Mouse (Mus musculus) lung, adult 2 months (tissue): Measurements from ENCODE around the gene Dlg1. TPM values are rescaled to one million over a fixed set of nuclear protein-coding genes. Genes with fewer than 3 reads are reported as not detected.

Source experiments
- DNase-seq: peaks from one replicate; pipeline ENCODE4 v3.0.0; 2022
- H3K4me1 ChIP-seq: fragments of 200-500 bp; 2 replicates; pipeline ENCODE4 v1.6.1; 2011; ENCODE audit warnings: low read length; ENCODE audit not compliant: control insufficient read depth, insufficient read depth
- H3K4me3 ChIP-seq: fragments of 200-500 bp; replicated peaks from 2 replicates; pipeline ENCODE3; 2011; ENCODE audit warnings: low read depth, mild to moderate bottlenecking, control low read depth, low read length; ENCODE audit errors: extremely low read depth
- CTCF ChIP-seq: fragments of 200-500 bp; IDR thresholded peaks from 2 replicates; pipeline ENCODE4 v1.5.1; 2011; ENCODE audit warnings: mild to moderate bottlenecking, low read length, control low read depth; ENCODE audit not compliant: insufficient read depth
- POLR2A ChIP-seq: fragments of 200-500 bp; IDR thresholded peaks from 2 replicates; pipeline ENCODE4 v1.6.1; 2011; ENCODE audit warnings: low read depth, mild to moderate bottlenecking, control low read depth, low read length, borderline replicate concordance; ENCODE audit errors: extremely low read depth
- WGBS: fragments of 180-500 bp; shearing (Covaris S2); methylation state at CpG from one replicate; pipeline ENCODE4 v1.1.7; 2018; 5-methylcytosine and 5-hydroxymethylcytosine counted together
- polyA plus RNA-seq: library from polyadenylated mRNA; depleted of rRNA; stranded (reverse); fragments of >200 nt; gene quantifications from 2 replicates; pipeline ENCODE4 v1.2.3, GENCODE M21; 2012

Dlg1 gene
- polyA plus RNA-seq, 1 experiment = 22.0 TPM

DNA sequence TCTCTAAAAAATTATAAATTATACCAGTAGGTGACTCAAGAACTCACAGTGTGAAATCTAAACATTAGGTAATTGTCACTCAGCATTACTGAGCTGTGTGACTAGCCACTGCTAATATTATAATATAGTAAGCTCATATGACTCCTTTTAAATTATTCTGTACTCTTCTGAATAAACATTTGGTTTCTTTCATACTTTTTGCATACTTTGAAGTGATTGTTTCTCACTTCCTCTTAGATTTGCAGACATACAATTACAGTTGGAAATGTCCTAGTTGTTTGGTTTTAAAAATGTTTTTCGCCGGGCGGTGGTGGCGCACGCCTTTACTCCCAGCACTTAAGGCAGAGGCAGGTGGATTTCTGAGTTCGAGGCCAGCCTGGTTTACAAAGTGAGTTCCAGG, 19.0 kb downstream of the Dlg1 start:
- no peak for DNase-seq
- TF ChIP-seq POLR2A (no peak), CTCF (no peak)
- 92% methylated on average over 6 of the region's 6 CpGs for WGBS
- H3K4me1 ChIP-seq = peaks cover 3% of the 10 kb centered on the region
- no peak overlapping the region for H3K4me3 ChIP-seq

DNA sequence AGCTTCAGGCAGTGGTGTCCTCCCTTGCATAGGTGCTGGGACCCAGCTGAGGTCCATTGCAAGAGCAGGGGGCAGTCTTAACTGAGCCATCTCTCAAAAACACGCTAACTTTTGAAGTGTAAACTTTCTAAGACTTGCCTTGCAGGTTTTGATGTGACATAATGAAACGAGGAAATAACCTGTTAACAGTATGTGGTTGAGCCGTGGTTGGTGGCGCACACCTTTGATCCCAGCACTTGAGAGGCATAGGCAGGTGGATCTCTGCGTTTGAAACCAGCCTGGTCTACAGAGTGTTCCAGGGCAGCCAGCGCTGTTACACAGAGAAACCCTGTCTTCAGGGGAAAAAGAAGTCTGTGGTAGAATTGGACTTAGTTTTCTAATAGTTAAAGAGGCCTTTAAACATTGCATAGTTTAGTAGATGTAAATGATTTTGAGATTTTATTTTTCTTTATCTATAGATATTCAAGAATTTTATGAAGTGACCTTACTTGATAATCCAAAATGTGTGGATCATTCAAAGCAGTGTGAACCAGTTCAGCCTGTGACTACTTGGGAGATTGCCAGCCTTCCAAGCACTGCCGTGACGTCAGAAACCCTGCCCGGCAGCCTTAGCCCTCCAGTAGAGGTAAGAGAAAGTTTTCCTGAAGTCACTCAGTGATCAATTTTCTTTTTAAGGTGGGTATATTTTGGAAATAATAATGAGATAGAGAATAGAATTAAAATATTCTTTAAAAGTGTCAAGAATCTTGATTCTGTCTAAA, 20.6 kb downstream of the Dlg1 start:
- TF ChIP-seq CTCF (no peak), POLR2A (no peak)
- Histone ChIP-seq H3K4me1 (peaks cover 3% of the 10 kb centered on the region), H3K4me3 (no peak overlapping the region)
- 63% methylated on average over 9 of the region's 9 CpGs for WGBS
- peak; percentile 25 for DNase-seq

DNA sequence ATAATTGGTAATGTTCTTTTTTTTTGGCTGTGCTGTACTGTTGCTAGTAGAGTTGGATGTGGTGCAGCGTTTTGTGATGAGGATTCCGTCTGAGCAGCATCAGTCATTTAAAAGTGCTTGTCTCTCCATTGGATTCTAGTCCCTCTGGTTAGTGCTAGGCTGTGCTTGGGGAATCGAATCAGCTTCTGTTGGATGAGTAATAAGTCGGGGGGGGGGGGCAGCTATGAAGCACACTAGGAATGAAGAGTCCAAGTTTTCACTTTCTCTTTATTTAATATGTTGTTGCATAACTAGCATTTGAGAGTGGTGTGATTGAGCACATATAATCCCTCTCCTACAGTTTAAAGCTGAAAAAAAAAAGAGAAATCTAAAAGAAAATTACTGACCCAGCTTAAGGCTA, 21.5 kb downstream of the Dlg1 start:
- DNase-seq = no peak
- no peak for TF ChIP-seq CTCF
- no peak for TF ChIP-seq POLR2A
- Histone ChIP-seq H3K4me1 (peaks cover 3% of the 10 kb centered on the region), H3K4me3 (no peak overlapping the region)
- WGBS = 76% methylated on average over 4 of the region's 4 CpGs

DNA sequence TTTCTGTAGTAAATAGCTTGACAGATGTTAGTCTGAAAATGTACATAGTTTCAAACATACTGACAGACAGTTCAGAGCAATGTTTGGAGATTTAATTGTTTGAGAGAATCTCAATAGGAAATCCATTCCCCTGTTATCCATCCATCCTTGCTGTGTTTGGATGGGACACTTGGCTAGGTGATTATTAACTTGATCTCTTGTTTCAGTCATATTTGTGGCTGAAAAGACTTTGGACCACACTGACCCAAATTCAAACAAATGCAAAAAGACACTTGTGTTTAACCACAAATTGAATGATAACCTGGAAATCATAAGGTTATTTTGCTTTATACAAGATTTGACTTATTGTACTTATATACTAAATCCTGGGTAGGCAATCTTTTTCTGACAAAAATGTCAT, 24.5 kb downstream of the Dlg1 start:
- Histone ChIP-seq H3K4me1 (peaks cover 3% of the 10 kb centered on the region), H3K4me3 (no peak overlapping the region)
- TF ChIP-seq POLR2A (no peak), CTCF (no peak)
- no peak for DNase-seq

DNA sequence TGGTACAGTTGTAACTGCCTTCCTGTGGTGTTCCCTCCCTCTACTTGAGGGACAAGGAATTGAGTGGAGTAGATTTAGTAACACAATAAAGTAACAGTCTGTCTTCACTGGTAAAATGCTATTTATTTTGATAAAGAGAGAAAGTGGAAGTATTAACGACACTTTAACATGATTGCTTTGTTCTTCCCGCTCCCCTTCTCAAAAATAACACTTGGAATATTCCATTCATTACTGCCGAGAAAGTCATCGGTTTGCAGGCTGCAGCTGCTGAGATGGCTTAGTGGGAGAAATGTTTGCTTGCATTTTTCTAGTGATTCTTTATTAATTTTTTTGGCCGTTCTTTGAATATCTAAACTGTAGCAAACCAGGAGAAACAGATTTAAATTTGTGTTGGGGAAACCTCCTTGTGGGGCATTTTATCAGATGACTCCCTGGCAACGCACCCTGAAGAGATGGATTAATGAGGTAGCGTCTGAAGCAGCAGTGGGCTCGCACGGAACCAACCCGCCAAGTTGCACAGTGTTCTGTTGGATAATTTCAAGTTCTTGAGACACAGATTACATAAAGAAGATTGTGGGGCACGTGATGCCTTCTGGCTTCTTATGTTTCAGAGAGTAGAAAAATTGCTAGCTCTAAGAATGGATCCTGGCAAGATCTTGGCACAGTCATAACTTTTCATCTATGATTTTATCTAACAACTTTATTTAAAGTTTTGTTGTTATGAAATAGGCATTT, 32.2 kb downstream of the Dlg1 start:
- H3K4me1 ChIP-seq = peaks cover 5% of the 10 kb centered on the region
- no peak for DNase-seq
- peak overlapping the region; percentile 9 for H3K4me3 ChIP-seq
- 51% methylated on average over 11 of the region's 11 CpGs for WGBS
- no peak for TF ChIP-seq CTCF
- TF ChIP-seq POLR2A = no peak

DNA sequence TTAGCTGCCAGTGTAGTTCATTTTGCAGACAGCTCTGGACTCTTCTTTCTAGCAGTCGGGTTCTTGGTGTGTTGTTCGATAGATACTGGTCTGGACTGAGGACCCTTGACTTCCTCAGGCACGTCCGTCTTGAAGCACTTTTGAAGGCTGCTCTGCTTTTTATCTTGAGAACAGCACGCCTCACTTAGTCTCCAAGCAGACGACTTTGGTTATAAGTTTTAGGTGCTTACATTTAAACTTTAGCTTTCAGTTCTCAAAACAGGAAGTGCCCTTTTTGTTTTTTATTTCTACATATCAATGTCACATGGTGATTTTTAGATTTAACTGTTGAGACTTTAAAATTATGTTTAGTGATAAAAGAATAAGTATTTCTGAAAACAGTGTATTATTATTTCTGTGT, 33.1 kb downstream of the Dlg1 start:
- no peak for DNase-seq
- H3K4me3 ChIP-seq = no peak overlapping the region
- TF ChIP-seq CTCF = no peak
- TF ChIP-seq POLR2A = no peak
- peaks cover 5% of the 10 kb centered on the region for H3K4me1 ChIP-seq
- WGBS = 25% methylated on average over 6 of the region's 6 CpGs

DNA sequence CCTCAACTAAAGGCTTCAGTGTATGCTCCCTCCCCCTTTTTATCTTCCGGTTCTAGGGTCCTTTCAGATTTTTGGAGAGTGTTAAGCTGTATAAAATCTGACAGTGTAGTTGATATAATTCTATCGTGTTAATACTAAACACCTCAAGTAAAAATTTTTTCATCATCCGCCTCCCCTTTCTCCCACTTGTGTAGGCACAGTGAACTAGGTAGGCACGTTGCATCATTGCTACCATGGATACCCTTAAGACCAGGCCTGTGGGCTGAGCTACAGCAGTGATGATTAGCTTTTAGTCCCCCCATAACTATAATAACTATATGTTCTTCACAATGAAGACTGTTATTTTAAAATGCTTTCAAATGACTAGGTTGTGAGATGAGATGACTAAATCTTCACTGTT, 34.1 kb downstream of the Dlg1 start:
- TF ChIP-seq POLR2A = no peak
- TF ChIP-seq CTCF = no peak
- no peak overlapping the region for H3K4me3 ChIP-seq
- no peak for DNase-seq
- WGBS = 84% methylated on average over 4 of the region's 4 CpGs
- H3K4me1 ChIP-seq = peaks cover 5% of the 10 kb centered on the region

DNA sequence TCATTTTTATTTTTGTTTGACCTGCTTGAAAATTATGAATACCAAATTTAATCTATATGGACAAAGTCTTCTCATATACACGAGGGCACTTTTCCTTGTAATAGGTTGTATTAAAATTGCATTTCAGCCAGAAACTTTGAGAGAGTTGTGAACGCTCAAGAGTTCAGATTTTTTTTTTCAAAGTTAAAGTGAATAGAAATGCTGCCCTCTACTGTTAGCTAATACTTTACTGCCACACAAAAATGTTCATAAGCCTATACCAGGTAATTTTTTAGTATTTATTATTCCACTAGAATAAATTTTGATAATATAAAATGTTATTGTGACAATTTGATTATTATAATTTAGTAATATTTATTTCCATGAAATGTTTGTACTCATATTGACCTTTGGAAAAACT, 42.0 kb downstream of the Dlg1 start:
- no peak overlapping the region for H3K4me3 ChIP-seq
- no peak for DNase-seq
- TF ChIP-seq CTCF = no peak
- no peaks in the 10 kb centered on the region; the same call in 1 of the 2 replicates for H3K4me1 ChIP-seq
- 7% methylated on average over 2 of the region's 2 CpGs for WGBS

DNA sequence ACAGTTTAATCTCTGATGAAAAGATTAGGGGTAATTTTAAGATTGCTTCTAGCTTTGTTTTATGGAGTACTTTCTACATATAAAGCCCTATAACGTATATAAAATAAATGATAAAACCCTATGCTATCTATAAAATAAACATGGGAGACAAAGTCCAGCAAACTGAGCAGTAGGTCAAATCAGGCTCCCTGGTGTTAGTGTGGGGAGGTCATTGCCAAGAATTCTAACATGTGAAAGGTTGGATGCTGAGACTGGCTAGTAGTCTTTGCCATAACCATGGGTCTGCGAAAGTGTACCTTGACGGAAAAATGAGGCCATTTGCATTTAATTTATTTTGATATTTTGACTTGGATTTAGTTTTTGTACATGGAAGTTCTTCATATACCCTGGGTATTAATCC, 42.7 kb downstream of the Dlg1 start:
- DNase-seq = no peak
- no peaks in the 10 kb centered on the region; the same call in none of the 2 replicates for H3K4me1 ChIP-seq
- 93% methylated on average over 3 of the region's 3 CpGs for WGBS
- no peak overlapping the region for H3K4me3 ChIP-seq
- TF ChIP-seq POLR2A = no peak
- no peak for TF ChIP-seq CTCF

DNA sequence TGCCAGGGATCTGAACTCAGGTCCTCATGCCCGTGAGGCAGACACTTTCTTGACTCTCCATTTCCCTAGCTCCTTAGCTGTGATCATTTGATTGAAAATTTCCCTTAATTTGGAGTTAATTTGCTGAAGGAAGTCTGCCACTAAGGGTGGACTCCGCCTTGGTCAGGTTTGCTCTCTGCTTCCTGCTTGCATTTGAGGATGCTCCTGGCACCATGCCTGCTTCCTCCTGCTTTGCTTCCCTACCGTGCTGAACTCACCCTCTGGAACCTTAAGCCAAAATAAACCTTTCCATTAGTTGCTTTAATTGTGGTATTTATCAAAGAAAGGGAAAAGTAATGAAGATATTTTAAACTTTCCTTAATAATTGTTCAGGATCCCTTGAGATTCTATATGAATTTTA, 44.1 kb downstream of the Dlg1 start:
- Histone ChIP-seq H3K4me3 (no peak overlapping the region), H3K4me1 (no peaks in the 10 kb centered on the region; the same call in none of the 2 replicates)
- TF ChIP-seq POLR2A (no peak), CTCF (no peak)
- no peak for DNase-seq
- 48% methylated on average over 3 of the region's 3 CpGs for WGBS
